Comparison of ENCODE assay signal across 8 mouse cellular contexts in genomic region chr9:119978151-119978810, GRCm38 (mm10). TPM values are rescaled to one million over a fixed set of nuclear protein-coding genes. Genes with fewer than 3 reads are reported as not detected.
DNase-seq lines count a peak whose midpoint lies in the region; ATAC-seq and TF ChIP-seq lines count a peak whose summit lies in the region.

No protein-coding gene starts in this region.

- peaks cover 27% of the 10 kb centered on the region for H3K36me3 ChIP-seq in heart, embryonic 10.5 days
- H3K36me3 ChIP-seq in liver, postnatal 0 days (replicated peaks; ENCODE audit: insufficient read depth, low read length): peaks cover 21% of the 10 kb centered on the region

- peak overlapping the region; percentile 7; the same call in 1 of the 2 replicates for H3K4me3 ChIP-seq in heart, embryonic 10.5 days
- peak overlapping the region; percentile 63 for H3K4me3 ChIP-seq in bone marrow, adult 2 months (replicated peaks; ENCODE audit: control insufficient read depth, low read depth, low read length)
- H3K4me3 ChIP-seq in liver, postnatal 0 days (ENCODE audit: low read depth, low read length): peak overlapping the region; percentile 33

- no peaks in the 10 kb centered on the region for H3K27me3 ChIP-seq in heart, embryonic 10.5 days (ENCODE audit: insufficient read depth, poor library complexity, severe bottlenecking)
- no peaks in the 10 kb centered on the region for H3K27me3 ChIP-seq in liver, postnatal 0 days (ENCODE audit: insufficient read depth, low read length)

- no peak for TF ChIP-seq POLR2A in bone marrow, adult 2 months (IDR thresholded peaks at IDR 0.05; ENCODE audit: borderline replicate concordance, control insufficient read depth, low read depth, low read length)

- H3K9ac ChIP-seq in liver, postnatal 0 days (replicated peaks): peak overlapping the region; percentile 52

- peak overlapping the region; percentile 55 for H3K4me2 ChIP-seq in liver, postnatal 0 days (ENCODE audit: low read depth, low read length)

- ATAC-seq in liver, postnatal 0 days: no peak
- no peak for ATAC-seq in megakaryocyte progenitor cell, adult 5-6 weeks (replicated peaks; ENCODE audit: poor library complexity)
- ATAC-seq in granulocyte monocyte progenitor cell, adult 5-6 weeks (replicated peaks; ENCODE audit: poor library complexity, severe bottlenecking): no peak; the same call in 1 of the 2 replicates

- no peaks in the 10 kb centered on the region for H3K9me3 ChIP-seq in heart, embryonic 10.5 days
- H3K9me3 ChIP-seq in liver, postnatal 0 days (ENCODE audit: low read length): no peaks in the 10 kb centered on the region

- peak overlapping the region; percentile 75 for H3K27ac ChIP-seq in heart, embryonic 10.5 days
- peak overlapping the region; percentile 78 for H3K27ac ChIP-seq in bone marrow, adult 2 months (ENCODE audit: control insufficient read depth, insufficient read depth, low read depth, low read length, poor library complexity)
- H3K27ac ChIP-seq in liver, postnatal 0 days (ENCODE audit: low read depth): peak overlapping the region; percentile 71

- TF ChIP-seq CTCF in bone marrow, adult 2 months (IDR thresholded peaks at IDR 0.05; ENCODE audit: control insufficient read depth, insufficient read depth, low read length): no peak
- TF ChIP-seq CTCF in liver, postnatal 0 days (IDR thresholded peaks at IDR 0.05; ENCODE audit: low read depth): no peak

- no peak for TF ChIP-seq EP300 in liver, postnatal 0 days (IDR thresholded peaks at IDR 0.05; ENCODE audit: low read depth)

- H3K4me1 ChIP-seq in heart, embryonic 10.5 days: peaks cover 70% of the 10 kb centered on the region
- H3K4me1 ChIP-seq in bone marrow, adult 2 months (ENCODE audit: control insufficient read depth, insufficient read depth, low read length): peaks cover 14% of the 10 kb centered on the region
- peaks cover 51% of the 10 kb centered on the region for H3K4me1 ChIP-seq in liver, postnatal 0 days (ENCODE audit: insufficient read depth)

- DNase-seq in heart, embryonic 10.5 days (ENCODE audit: low spot score): no peak
- no peak for DNase-seq in heart, adult 8-10 months (ENCODE audit: low spot score)
- peak; percentile 30 for DNase-seq in 3T3-L1 (ENCODE audit: low read depth, low spot score)
- DNase-seq in liver, postnatal 0 days: peak; percentile 40
- DNase-seq in ovary, adult 18-20 months (ENCODE audit: low spot score): no peak

- 53% methylated on average over 9 of the region's 9 CpGs for WGBS in heart, embryonic 10.5 days
- WGBS in bone marrow, adult 2 months: 6% methylated on average over 9 of the region's 9 CpGs
- 22% methylated on average over 9 of the region's 9 CpGs for WGBS in liver, postnatal 0 days (ENCODE audit: insufficient replicate concordance)

RNA-seq across cellular contexts. Expression of gene Csrnp1, which starts 6.2 kb away (rescaled TPM):
- 7.5 and 8.0 TPM in 2 replicates for polyA plus RNA-seq in heart, embryonic 10.5 days (2016; fragmentation: Nextera tagmentation; extraction: Ambion mirVana)
- total RNA-seq in heart, adult 8-10 months (2022): 10 to 100 TPM; 10.9 to 32.1 (median 16.1) TPM
- 6.4 and 19.5 TPM in 2 replicates for polyA plus RNA-seq in bone marrow, adult 2 months (2011; ENCODE audit: insufficient read depth, insufficient read length, low replicate concordance, missing spikeins)
- 2.9 and 3.4 TPM in 2 replicates for polyA plus RNA-seq in liver, postnatal 0 days (2015; fragmentation: Nextera tagmentation; extraction: Ambion mirVana)
- 9.0 and 12.3 TPM in 2 replicates for total RNA-seq in megakaryocyte progenitor cell, adult 5-6 weeks (2015)
- 13.3 and 18.9 TPM in 2 replicates for total RNA-seq in megakaryocyte progenitor cell, adult 5-6 weeks (2017)
- 1.3 and 8.5 TPM in 2 replicates for total RNA-seq in granulocyte monocyte progenitor cell, adult 5-6 weeks (2014; fragmentation: Nextera tagmentation)
- 8.8 and 16.9 TPM in 2 replicates for total RNA-seq in granulocyte monocyte progenitor cell, adult 5-6 weeks (2017)

RNA-seq across cellular contexts. Expression of gene Ttc21a, which starts 40.9 kb away (rescaled TPM):
- polyA plus RNA-seq in heart, embryonic 10.5 days (2016; fragmentation: Nextera tagmentation; extraction: Ambion mirVana): 0.28 and 0.48 TPM in 2 replicates
- under 1 TPM in 1 of 4 experiments, not detected in 3; 0.09 TPM for total RNA-seq in heart, adult 8-10 months (2022)
- polyA plus RNA-seq in bone marrow, adult 2 months (2011; ENCODE audit: insufficient read depth, insufficient read length, low replicate concordance, missing spikeins): 1.5 and 5.0 TPM in 2 replicates
- 0.09 and 0.22 TPM in 2 replicates for polyA plus RNA-seq in liver, postnatal 0 days (2015; fragmentation: Nextera tagmentation; extraction: Ambion mirVana)
- 2.3 and 2.4 TPM in 2 replicates for total RNA-seq in megakaryocyte progenitor cell, adult 5-6 weeks (2015)
- total RNA-seq in megakaryocyte progenitor cell, adult 5-6 weeks (2017): 3.4 and 5.7 TPM in 2 replicates
- 2.4 and 2.8 TPM in 2 replicates for total RNA-seq in granulocyte monocyte progenitor cell, adult 5-6 weeks (2014; fragmentation: Nextera tagmentation)
- 3.3 and 3.6 TPM in 2 replicates for total RNA-seq in granulocyte monocyte progenitor cell, adult 5-6 weeks (2017)

RNA-seq across cellular contexts. Expression of gene Gorasp1, which starts 40.9 kb away (rescaled TPM):
- 26.5 and 26.8 TPM in 2 replicates for polyA plus RNA-seq in heart, embryonic 10.5 days (2016; fragmentation: Nextera tagmentation; extraction: Ambion mirVana)
- total RNA-seq in heart, adult 8-10 months (2022): 10 to 100 TPM; 35.0 to 41.4 (median 37.9) TPM
- 2.7 and 4.6 TPM in 2 replicates for polyA plus RNA-seq in bone marrow, adult 2 months (2011; ENCODE audit: insufficient read depth, insufficient read length, low replicate concordance, missing spikeins)
- 6.8 and 8.8 TPM in 2 replicates for polyA plus RNA-seq in liver, postnatal 0 days (2015; fragmentation: Nextera tagmentation; extraction: Ambion mirVana)
- 7.9 and 8.7 TPM in 2 replicates for total RNA-seq in megakaryocyte progenitor cell, adult 5-6 weeks (2015)
- total RNA-seq in megakaryocyte progenitor cell, adult 5-6 weeks (2017): 5.1 and 7.4 TPM in 2 replicates
- total RNA-seq in granulocyte monocyte progenitor cell, adult 5-6 weeks (2014; fragmentation: Nextera tagmentation): 8.0 and 9.4 TPM in 2 replicates
- 4.8 and 9.5 TPM in 2 replicates for total RNA-seq in granulocyte monocyte progenitor cell, adult 5-6 weeks (2017)

RNA-seq across cellular contexts. Expression of gene Xirp1, which starts 45.1 kb away (rescaled TPM):
- polyA plus RNA-seq in heart, embryonic 10.5 days (2016; fragmentation: Nextera tagmentation; extraction: Ambion mirVana): 41.1 and 90.1 TPM in 2 replicates
- 100 to 1,000 TPM; 130 to 157 (median 141) TPM for total RNA-seq in heart, adult 8-10 months (2022)
- polyA plus RNA-seq in bone marrow, adult 2 months (2011; ENCODE audit: insufficient read depth, insufficient read length, low replicate concordance, missing spikeins): not detected in 2 replicates
- polyA plus RNA-seq in liver, postnatal 0 days (2015; fragmentation: Nextera tagmentation; extraction: Ambion mirVana): 0.13 TPM in 2 replicates
- total RNA-seq in megakaryocyte progenitor cell, adult 5-6 weeks (2015): not detected in 2 replicates
- not detected in 2 replicates for total RNA-seq in megakaryocyte progenitor cell, adult 5-6 weeks (2017)
- not detected in 2 replicates for total RNA-seq in granulocyte monocyte progenitor cell, adult 5-6 weeks (2014; fragmentation: Nextera tagmentation)
- total RNA-seq in granulocyte monocyte progenitor cell, adult 5-6 weeks (2017): not detected in 2 replicates

Comparison
In these comparisons a context has a peak if more than half of its experiments do, and no peak if none do; other contexts are left out.
1. DNase-seq: peak in 3T3-L1 (single experiment) and liver, postnatal 0 days (single experiment); none in heart, embryonic 10.5 days (single experiment), heart, adult 8-10 months (single experiment) and ovary, adult 18-20 months (single experiment).
2. H3K4me3 ChIP-seq: peak in every context shown above with its lines; median percentile 63 in bone marrow, adult 2 months; 33 in liver, postnatal 0 days; 7 in heart, embryonic 10.5 days.
3. Peak in every context shown above with its lines, with median percentiles within 50 percentile points of each other: H3K27ac ChIP-seq.